Mouse (Mus musculus): ENCODE measurements around the gene Actg1. TPM values are rescaled to one million over a fixed set of nuclear protein-coding genes. Genes with fewer than 3 reads are reported as not detected.

Actg1 gene
- polyA plus RNA-seq, 1 experiment from 2014 or later = 1,989 TPM

DNA sequence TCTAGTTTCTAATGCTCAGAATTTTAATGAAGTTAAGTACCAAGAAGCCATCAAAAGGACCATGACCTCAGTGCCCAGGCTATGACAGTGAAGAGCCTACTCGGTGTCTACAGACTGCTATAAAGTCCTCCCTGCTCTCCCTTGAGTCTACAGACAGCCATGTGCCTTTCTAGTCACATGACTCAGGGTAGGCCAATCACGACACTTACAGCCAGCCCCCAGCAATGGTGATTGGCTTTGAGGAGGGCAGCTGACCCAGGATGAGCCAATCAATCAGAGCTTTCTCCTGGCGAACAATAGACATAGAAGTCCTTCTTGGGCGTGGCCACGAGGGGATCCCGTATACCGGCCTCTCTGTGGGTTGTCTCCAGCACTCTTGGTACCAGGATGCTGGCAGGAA, 50.6 kb downstream of the Actg1 start:
- H3K9ac ChIP-seq (replicated peaks; ENCODE audit: low read depth) = no peak overlapping the region
- H3K4me1 ChIP-seq (ENCODE audit: insufficient read depth, low read depth, low read length) = peaks cover 8% of the 10 kb centered on the region; the same call in 1 of the 2 replicates
- H3K4me3 ChIP-seq (ENCODE audit: low read depth, low read length) = no peak overlapping the region
- no peak overlapping the region for H3K27ac ChIP-seq (ENCODE audit: low read length)
- no peaks in the 10 kb centered on the region for H3K36me3 ChIP-seq (ENCODE audit: insufficient read depth, low read length)
- ATAC-seq (peak; percentile 40; the same call in 1 of the 2 replicates), DNase-seq (ENCODE audit: low spot score) (no peak)
- H3K4me2 ChIP-seq (replicated peaks; ENCODE audit: low read depth, low read length) = no peak overlapping the region
- no peaks in the 10 kb centered on the region for H3K27me3 ChIP-seq (replicated peaks; ENCODE audit: insufficient read depth, low read length)
- TF ChIP-seq EP300 (IDR thresholded peaks at IDR 0.05) = no peak
- TF ChIP-seq CTCF (IDR thresholded peaks at IDR 0.05) = no peak
- H3K9me3 ChIP-seq (ENCODE audit: low read length) = no peaks in the 10 kb centered on the region
- 72% methylated on average over 7 of the region's 7 CpGs for WGBS

DNA sequence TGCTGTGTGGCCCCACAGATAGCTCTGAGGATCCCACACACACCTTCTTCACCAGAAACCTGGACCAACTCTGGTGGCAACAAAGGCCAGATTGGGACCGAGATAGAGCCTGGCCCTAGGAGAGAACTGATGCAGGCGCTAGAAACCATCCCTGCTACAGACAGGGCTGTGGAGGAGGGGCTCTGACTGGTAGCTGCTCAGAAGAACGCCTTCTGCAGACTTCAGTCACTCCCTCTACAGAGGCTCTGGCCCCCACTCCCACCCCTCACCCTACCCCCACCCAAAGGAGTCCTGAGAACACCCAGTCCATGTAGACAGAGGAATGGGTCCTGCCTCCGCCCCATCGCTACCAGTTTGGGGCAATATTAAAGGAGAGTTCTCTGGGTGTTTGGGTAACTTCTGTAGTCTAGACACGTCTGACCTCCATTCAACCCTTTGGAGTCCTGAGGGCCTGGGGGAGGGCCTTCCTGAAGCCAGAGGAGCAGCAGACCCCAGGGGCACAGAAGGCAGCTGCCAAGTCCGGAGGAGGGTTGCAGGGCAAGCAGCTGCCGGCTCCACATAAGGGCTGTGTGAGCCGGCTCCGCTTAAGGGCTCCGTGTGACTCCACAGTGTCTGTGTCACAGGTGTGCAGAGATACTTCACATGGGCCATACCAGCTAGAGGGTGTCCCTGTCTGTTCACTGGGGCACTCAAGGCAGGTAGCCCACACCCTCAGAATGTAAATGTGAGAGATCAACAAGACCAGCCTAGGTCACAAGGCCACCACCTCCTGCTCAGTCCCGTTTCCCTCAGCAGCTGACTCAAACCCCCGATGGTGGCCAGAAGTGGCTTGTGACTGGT, 51.8 kb downstream of the Actg1 start:
- Histone ChIP-seq H3K4me2 (replicated peaks; ENCODE audit: low read depth, low read length) (no peak overlapping the region), H3K4me3 (ENCODE audit: low read depth, low read length) (no peak overlapping the region), H3K27me3 (replicated peaks; ENCODE audit: insufficient read depth, low read length) (no peaks in the 10 kb centered on the region), H3K36me3 (ENCODE audit: insufficient read depth, low read length) (no peaks in the 10 kb centered on the region), H3K9me3 (ENCODE audit: low read length) (no peaks in the 10 kb centered on the region), H3K27ac (ENCODE audit: low read length) (no peak overlapping the region), H3K9ac (replicated peaks; ENCODE audit: low read depth) (no peak overlapping the region), H3K4me1 (ENCODE audit: insufficient read depth, low read depth, low read length) (peaks cover 8% of the 10 kb centered on the region; the same call in 1 of the 2 replicates)
- ATAC-seq = no peak
- TF ChIP-seq CTCF (IDR thresholded peaks at IDR 0.05) (no peak), EP300 (IDR thresholded peaks at IDR 0.05) (no peak)
- WGBS = 41% methylated on average over 13 of the region's 13 CpGs
- DNase-seq (ENCODE audit: low spot score) = no peak

Small RNA genes within 50 kb of the gene (microRNA-seq; reads per million reads assigned to microRNA genes)
- gene Gm23419 (not detected), gene Mir6935 (not detected)

Other genes starting within 250 kb of the Actg1 start
- gene Tepsin, start 249.8 kb downstream of the Actg1 start, polyA plus RNA-seq (2015; fragmentation: Nextera tagmentation; extraction: Ambion mirVana) = 8.2 TPM in 2 replicates
- gene Ndufaf8, start 249.6 kb downstream of the Actg1 start, polyA plus RNA-seq (2015; fragmentation: Nextera tagmentation; extraction: Ambion mirVana) = 69.6 and 76.9 TPM in 2 replicates
- gene Slc38a10, start 197.2 kb downstream of the Actg1 start, polyA plus RNA-seq (2015; fragmentation: Nextera tagmentation; extraction: Ambion mirVana) = 66.6 and 69.4 TPM in 2 replicates
- 5.9 and 6.6 TPM in 2 replicates for gene Bahcc1, start 115.6 kb downstream of the Actg1 start, polyA plus RNA-seq (2015; fragmentation: Nextera tagmentation; extraction: Ambion mirVana)
- gene Fscn2, start 13.0 kb upstream of the Actg1 start, polyA plus RNA-seq (2015; fragmentation: Nextera tagmentation; extraction: Ambion mirVana) = 0.36 and 0.74 TPM in 2 replicates
- gene Faap100, start 30.2 kb upstream of the Actg1 start, polyA plus RNA-seq (2015; fragmentation: Nextera tagmentation; extraction: Ambion mirVana) = 18.1 and 19.6 TPM in 2 replicates
- gene Nploc4, start 89.2 kb upstream of the Actg1 start, polyA plus RNA-seq (2015; fragmentation: Nextera tagmentation; extraction: Ambion mirVana) = 15.3 and 16.5 TPM in 2 replicates
- gene Tspan10, start 94.1 kb upstream of the Actg1 start, polyA plus RNA-seq (2015; fragmentation: Nextera tagmentation; extraction: Ambion mirVana) = not detected in 2 replicates
- gene Pde6g, start 105.0 kb upstream of the Actg1 start, polyA plus RNA-seq (2015; fragmentation: Nextera tagmentation; extraction: Ambion mirVana) = not detected in 2 replicates
- 14.9 and 18.9 TPM in 2 replicates for gene Oxld1, start 109.5 kb upstream of the Actg1 start, polyA plus RNA-seq (2015; fragmentation: Nextera tagmentation; extraction: Ambion mirVana)
- 16.5 and 21.1 TPM in 2 replicates for gene Ccdc137, start 109.6 kb upstream of the Actg1 start, polyA plus RNA-seq (2015; fragmentation: Nextera tagmentation; extraction: Ambion mirVana)
- 29.8 and 33.4 TPM in 2 replicates for gene Arl16, start 119.1 kb upstream of the Actg1 start, polyA plus RNA-seq (2015; fragmentation: Nextera tagmentation; extraction: Ambion mirVana)
- 60.6 and 67.7 TPM in 2 replicates for gene Mrpl12, start 136.1 kb upstream of the Actg1 start, polyA plus RNA-seq (2015; fragmentation: Nextera tagmentation; extraction: Ambion mirVana)
- 75.4 and 83.4 TPM in 2 replicates for gene Slc25a10, start 143.3 kb upstream of the Actg1 start, polyA plus RNA-seq (2015; fragmentation: Nextera tagmentation; extraction: Ambion mirVana)
- 0.61 and 0.76 TPM in 2 replicates for gene Gcgr, start 182.2 kb upstream of the Actg1 start, polyA plus RNA-seq (2015; fragmentation: Nextera tagmentation; extraction: Ambion mirVana)
- gene Mcrip1, start 201.2 kb upstream of the Actg1 start, polyA plus RNA-seq (2015; fragmentation: Nextera tagmentation; extraction: Ambion mirVana) = 209 and 215 TPM in 2 replicates
- not detected in 2 replicates for gene Ppp1r27, start 202.6 kb upstream of the Actg1 start, polyA plus RNA-seq (2015; fragmentation: Nextera tagmentation; extraction: Ambion mirVana)
- 551 and 555 TPM in 2 replicates for gene P4hb, start 224.7 kb upstream of the Actg1 start, polyA plus RNA-seq (2015; fragmentation: Nextera tagmentation; extraction: Ambion mirVana)
- gene Arhgdia, start 233.1 kb upstream of the Actg1 start, polyA plus RNA-seq (2015; fragmentation: Nextera tagmentation; extraction: Ambion mirVana) = 512 TPM in 2 replicates
- gene Alyref, start 249.8 kb upstream of the Actg1 start, polyA plus RNA-seq (2015; fragmentation: Nextera tagmentation; extraction: Ambion mirVana) = 149 and 150 TPM in 2 replicates
- gene Anapc11, start 249.9 kb upstream of the Actg1 start, polyA plus RNA-seq (2015; fragmentation: Nextera tagmentation; extraction: Ambion mirVana) = 138 and 151 TPM in 2 replicates

Measured in lung, postnatal 0 days (tissue).